24 mouse cellular contexts compared by ENCODE assay signal in genomic region chr3:69509411-69509952, GRCm38 (mm10).
A peak's percentile ranks its signal among the peaks of the same experiment; 100 is the strongest.
DNase-seq lines count a peak whose midpoint lies in the region; ATAC-seq and TF ChIP-seq lines count a peak whose summit lies in the region.
"Had no signal": no experiment of that assay in that cellular context is flagged by ENCODE, and none has a peak within 500 bp of the region (broad histone marks: within the 10 kb centered on the region; RNA-seq: fewer than 3 reads in every experiment).

No protein-coding gene starts in this region.

- H3K4me3 ChIP-seq in gastrocnemius, adult 2 months = no peak overlapping the region
- no peak overlapping the region for H3K4me3 ChIP-seq in lung, postnatal 0 days (ENCODE audit: low read depth, low read length)
- H3K4me3 ChIP-seq in cortical plate, adult 2 months (ENCODE audit: insufficient read depth, low read length) = no peak overlapping the region
- no peak overlapping the region for H3K4me3 ChIP-seq in hindbrain, embryonic 11.5 days (ENCODE audit: low read depth, low read length)
- H3K4me3 ChIP-seq in forebrain, embryonic 11.5 days (ENCODE audit: low read depth, low read length) = no peak overlapping the region
- H3K4me3 ChIP-seq: embryonic facial prominence, embryonic 13.5 days; embryonic facial prominence, embryonic 15.5 days; erythroblast, embryonic 14.5 days; forebrain, embryonic 10.5 days; forebrain, embryonic 13.5 days; forebrain, embryonic 15.5 days had no signal

- ATAC-seq in lung, postnatal 0 days = no peak; the same call in none of the 2 replicates
- ATAC-seq in hindbrain, embryonic 11.5 days (ENCODE audit: low FRiP score) = no peak
- ATAC-seq in forebrain, embryonic 11.5 days (replicated peaks; ENCODE audit: low FRiP score) = no peak
- ATAC-seq: forebrain, embryonic 13.5 days; forebrain, embryonic 15.5 days; forebrain, postnatal 0 days had no signal

- no peak for TF ChIP-seq CTCF in gastrocnemius, adult 2 months (IDR thresholded peaks at IDR 0.05)
- no peak for TF ChIP-seq CTCF in lung, postnatal 0 days (IDR thresholded peaks at IDR 0.05)
- TF ChIP-seq CTCF in cortical plate, adult 2 months (IDR thresholded peaks at IDR 0.05; ENCODE audit: extremely low read depth, insufficient read depth, low read length) = no peak

- intact Hi-C loops in gastrocnemius, adult 2 months (cut with DNase I) = no loop called here

- no peak for TF ChIP-seq POLR2A in cortical plate, adult 2 months (IDR thresholded peaks at IDR 0.05; ENCODE audit: extremely low read depth, insufficient read depth, low read length)

- no peak for DNase-seq in gastrocnemius, adult 2 months
- DNase-seq in gastrocnemius, adult 18-20 months (ENCODE audit: low spot score) = no peak
- DNase-seq in lung, postnatal 0 days (ENCODE audit: low spot score) = peak; percentile 27
- no peak for DNase-seq in lung, postnatal 14 days
- peak; percentile 44 for DNase-seq in brain, adult 2 months (ENCODE audit: low read depth, low spot score)
- no peak for DNase-seq in hindbrain, embryonic 11.5 days (ENCODE audit: low spot score)
- no peak for DNase-seq in forebrain, embryonic 11.5 days (ENCODE audit: low spot score)
- DNase-seq: adrenal gland, adult 2 months; adrenal gland, postnatal 10 days; adrenal gland, postnatal 25 days; cerebellum, adult 11-12 months; cerebellum, adult 2 months; cerebellum, adult 9-10 months; cerebellum, postnatal 10 days; cerebellum, postnatal 25 days; embryo, embryonic 11 days; forebrain, postnatal 0 days had no signal

- no peak for TF ChIP-seq EP300 in lung, postnatal 0 days (IDR thresholded peaks at IDR 0.05)

- no peaks in the 10 kb centered on the region for H3K9me3 ChIP-seq in lung, postnatal 0 days (ENCODE audit: low read length)
- no peaks in the 10 kb centered on the region for H3K9me3 ChIP-seq in hindbrain, embryonic 11.5 days (ENCODE audit: control insufficient read depth, low read length)
- no peaks in the 10 kb centered on the region for H3K9me3 ChIP-seq in forebrain, embryonic 11.5 days (ENCODE audit: control insufficient read depth, low read length)
- H3K9me3 ChIP-seq: embryonic facial prominence, embryonic 13.5 days; embryonic facial prominence, embryonic 15.5 days; forebrain, embryonic 10.5 days; forebrain, embryonic 13.5 days; forebrain, embryonic 15.5 days had no signal

- H3K9ac ChIP-seq in lung, postnatal 0 days (replicated peaks; ENCODE audit: low read depth) = no peak overlapping the region
- no peak overlapping the region for H3K9ac ChIP-seq in hindbrain, embryonic 11.5 days (ENCODE audit: low read depth, low read length)
- H3K9ac ChIP-seq in forebrain, embryonic 11.5 days (ENCODE audit: low read length) = no peak overlapping the region
- H3K9ac ChIP-seq: embryonic facial prominence, embryonic 13.5 days; embryonic facial prominence, embryonic 15.5 days; forebrain, embryonic 13.5 days; forebrain, embryonic 15.5 days; forebrain, postnatal 0 days had no signal

- H3K36me3 ChIP-seq in lung, postnatal 0 days (ENCODE audit: insufficient read depth, low read length) = no peaks in the 10 kb centered on the region
- H3K36me3 ChIP-seq in hindbrain, embryonic 11.5 days (ENCODE audit: control insufficient read depth, insufficient read depth, low read length) = no peaks in the 10 kb centered on the region
- no peaks in the 10 kb centered on the region for H3K36me3 ChIP-seq in forebrain, embryonic 11.5 days (ENCODE audit: control insufficient read depth, insufficient read depth, low read length)
- H3K36me3 ChIP-seq: embryonic facial prominence, embryonic 13.5 days; embryonic facial prominence, embryonic 15.5 days; forebrain, embryonic 10.5 days; forebrain, embryonic 15.5 days had no signal

- peak overlapping the region; percentile 24 for H3K27ac ChIP-seq in gastrocnemius, adult 2 months
- H3K27ac ChIP-seq in lung, postnatal 0 days (ENCODE audit: low read length) = no peak overlapping the region; the same call in 1 of the 2 replicates
- peak overlapping the region; percentile 64; the same call in 1 of the 2 replicates for H3K27ac ChIP-seq in cortical plate, adult 2 months (ENCODE audit: insufficient read depth, low read length)
- no peak overlapping the region for H3K27ac ChIP-seq in hindbrain, embryonic 11.5 days (ENCODE audit: low read depth, low read length)
- no peak overlapping the region for H3K27ac ChIP-seq in forebrain, embryonic 11.5 days (ENCODE audit: low read depth, low read length)
- H3K27ac ChIP-seq: embryonic facial prominence, embryonic 13.5 days; embryonic facial prominence, embryonic 15.5 days; forebrain, embryonic 10.5 days; forebrain, embryonic 13.5 days; forebrain, embryonic 15.5 days had no signal

- H3K4me2 ChIP-seq in lung, postnatal 0 days (replicated peaks; ENCODE audit: low read depth, low read length) = no peak overlapping the region
- H3K4me2 ChIP-seq in hindbrain, embryonic 11.5 days (replicated peaks; ENCODE audit: low read depth, low read length) = no peak overlapping the region
- H3K4me2 ChIP-seq in forebrain, embryonic 11.5 days (ENCODE audit: low read depth, low read length, severe bottlenecking) = no peak overlapping the region
- H3K4me2 ChIP-seq: embryonic facial prominence, embryonic 13.5 days; embryonic facial prominence, embryonic 15.5 days; forebrain, embryonic 13.5 days; forebrain, embryonic 15.5 days had no signal

- no peaks in the 10 kb centered on the region for H3K27me3 ChIP-seq in lung, postnatal 0 days (replicated peaks; ENCODE audit: insufficient read depth, low read length)
- H3K27me3 ChIP-seq in hindbrain, embryonic 11.5 days (ENCODE audit: control insufficient read depth, insufficient read depth, low read length) = no peaks in the 10 kb centered on the region
- no peaks in the 10 kb centered on the region for H3K27me3 ChIP-seq in forebrain, embryonic 11.5 days (ENCODE audit: control insufficient read depth, insufficient read depth, low read length)
- H3K27me3 ChIP-seq: embryonic facial prominence, embryonic 13.5 days; embryonic facial prominence, embryonic 15.5 days; forebrain, embryonic 13.5 days; forebrain, embryonic 15.5 days had no signal

- 67% methylated on average over 3 of the region's 3 CpGs for WGBS in lung, postnatal 0 days
- 88% methylated on average over 3 of the region's 3 CpGs for WGBS in hindbrain, embryonic 11.5 days
- WGBS in forebrain, embryonic 11.5 days = 89% methylated on average over 3 of the region's 3 CpGs

- H3K4me1 ChIP-seq in lung, postnatal 0 days (ENCODE audit: insufficient read depth, low read depth, low read length) = no peaks in the 10 kb centered on the region
- peaks cover 2% of the 10 kb centered on the region; the same call in 1 of the 2 replicates for H3K4me1 ChIP-seq in cortical plate, adult 2 months (ENCODE audit: control insufficient read depth, insufficient read depth, low read length)
- no peaks in the 10 kb centered on the region for H3K4me1 ChIP-seq in hindbrain, embryonic 11.5 days (replicated peaks; ENCODE audit: control insufficient read depth, insufficient read depth, low read length)
- no peaks in the 10 kb centered on the region for H3K4me1 ChIP-seq in forebrain, embryonic 11.5 days (replicated peaks; ENCODE audit: control insufficient read depth, insufficient read depth, low read length)
- H3K4me1 ChIP-seq: embryonic facial prominence, embryonic 13.5 days; embryonic facial prominence, embryonic 15.5 days; forebrain, embryonic 15.5 days had no signal

Comparison
In these comparisons a context has a peak if more than half of its experiments do, and no peak if none do; other contexts are left out.
1. DNase-seq: peak in lung, postnatal 0 days (single experiment) and brain, adult 2 months (single experiment); none in gastrocnemius, adult 2 months (single experiment), gastrocnemius, adult 18-20 months (single experiment), lung, postnatal 14 days (single experiment), hindbrain, embryonic 11.5 days (single experiment) and forebrain, embryonic 11.5 days (single experiment).
2. H3K27ac ChIP-seq: peak in gastrocnemius, adult 2 months (single experiment) and cortical plate, adult 2 months (single experiment); none in lung, postnatal 0 days (single experiment), hindbrain, embryonic 11.5 days (single experiment) and forebrain, embryonic 11.5 days (single experiment).